Mouse (Mus musculus) spleen, adult 18-20 months (tissue): Measurements from ENCODE around the gene Tapbpl.

ENCODE experiments used
- DNase-seq, 2 experiments: peaks; one replicate each; pipeline ENCODE4 v3.0.0; 2022; ENCODE audit warnings: mixed read lengths in 2 of 2

The Tapbpl gene

DNA sequence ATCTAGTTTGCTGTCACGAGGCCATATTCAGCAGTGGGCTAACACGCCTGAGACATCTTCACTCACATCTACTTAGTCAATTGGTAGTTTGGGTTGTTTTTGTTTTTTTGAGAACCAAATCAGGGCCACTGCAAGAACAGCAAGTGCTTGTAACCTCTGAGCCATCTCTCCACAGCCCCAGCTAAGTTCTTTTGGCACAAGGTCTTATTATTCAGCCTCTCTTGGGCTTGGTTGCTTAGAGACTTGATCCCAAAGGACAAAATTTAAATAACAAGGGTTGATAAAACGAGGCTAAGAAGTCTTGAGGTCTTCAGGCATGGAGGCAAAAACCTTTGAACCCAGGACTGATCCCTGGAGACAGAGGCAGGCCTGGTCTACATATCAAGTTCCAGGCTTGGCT lies 35.4 kb downstream of the Tapbpl start:
- DNase-seq: no peak

DNA sequence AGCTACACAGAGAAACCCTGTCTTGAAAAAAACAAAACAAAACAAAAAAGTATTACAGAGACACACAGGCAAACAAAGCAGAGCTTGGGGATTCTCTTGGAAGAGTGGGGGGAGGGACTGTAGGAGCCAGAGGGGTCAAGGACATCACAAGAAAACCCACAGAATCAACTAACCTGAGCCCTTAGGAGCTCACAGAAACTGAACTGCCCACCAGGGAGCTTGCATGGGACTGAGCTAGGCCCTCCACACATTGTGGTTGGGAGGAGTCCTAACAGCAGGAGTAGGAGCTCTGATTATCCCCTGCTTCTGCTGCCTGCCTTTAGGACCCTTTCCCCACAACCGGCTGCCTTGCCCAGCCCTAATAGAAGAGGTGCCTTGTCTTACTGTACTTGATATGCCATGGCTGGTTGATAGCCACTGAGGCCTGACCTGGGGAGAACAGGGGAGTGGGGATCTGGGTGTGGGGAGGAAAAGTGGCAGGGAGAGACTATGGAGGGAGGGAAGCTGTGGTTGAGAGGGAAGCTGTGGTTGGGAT lies 36.1 kb downstream of the Tapbpl start:
- no peak for DNase-seq

DNA sequence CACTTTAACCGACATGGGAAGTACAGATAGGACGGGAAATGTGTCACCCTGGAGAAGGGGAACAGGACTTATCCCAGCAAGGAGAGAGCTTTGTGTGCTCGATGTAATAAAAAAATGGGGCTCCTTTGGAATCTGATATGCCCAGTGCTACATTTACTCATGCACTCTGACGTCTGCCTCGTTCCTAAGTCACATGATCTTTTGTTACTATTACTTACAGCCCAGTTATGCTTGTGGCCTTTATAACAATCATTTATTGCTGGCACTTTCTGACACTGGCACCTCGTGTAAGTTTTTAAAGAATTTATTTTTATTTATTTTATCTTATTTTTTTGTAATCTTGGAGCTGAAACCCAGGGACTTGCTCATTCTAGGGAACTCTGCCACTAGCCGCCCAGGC lies 38.3 kb downstream of the Tapbpl start:
- no peak for DNase-seq

DNA sequence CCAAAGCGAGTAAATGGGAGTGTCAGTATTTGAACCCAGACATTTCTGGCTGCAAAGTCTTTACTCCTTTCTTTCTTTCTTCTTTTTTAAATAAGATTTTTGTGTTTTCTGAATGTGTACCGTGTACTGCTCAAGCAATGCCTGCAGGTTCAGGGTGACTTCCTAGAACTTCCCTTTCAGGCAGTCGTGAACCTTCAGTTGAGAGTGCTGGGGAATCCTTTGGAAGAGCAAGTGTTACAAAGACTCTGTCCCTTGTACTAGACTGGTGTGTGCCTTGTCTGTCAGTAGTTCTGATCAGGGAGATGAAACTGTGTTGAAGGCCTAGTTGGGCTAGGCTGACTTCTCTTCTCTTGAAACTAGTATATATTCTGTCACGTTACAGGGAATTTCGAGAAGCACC lies 38.8 kb downstream of the Tapbpl start:
- no peak for DNase-seq

DNA sequence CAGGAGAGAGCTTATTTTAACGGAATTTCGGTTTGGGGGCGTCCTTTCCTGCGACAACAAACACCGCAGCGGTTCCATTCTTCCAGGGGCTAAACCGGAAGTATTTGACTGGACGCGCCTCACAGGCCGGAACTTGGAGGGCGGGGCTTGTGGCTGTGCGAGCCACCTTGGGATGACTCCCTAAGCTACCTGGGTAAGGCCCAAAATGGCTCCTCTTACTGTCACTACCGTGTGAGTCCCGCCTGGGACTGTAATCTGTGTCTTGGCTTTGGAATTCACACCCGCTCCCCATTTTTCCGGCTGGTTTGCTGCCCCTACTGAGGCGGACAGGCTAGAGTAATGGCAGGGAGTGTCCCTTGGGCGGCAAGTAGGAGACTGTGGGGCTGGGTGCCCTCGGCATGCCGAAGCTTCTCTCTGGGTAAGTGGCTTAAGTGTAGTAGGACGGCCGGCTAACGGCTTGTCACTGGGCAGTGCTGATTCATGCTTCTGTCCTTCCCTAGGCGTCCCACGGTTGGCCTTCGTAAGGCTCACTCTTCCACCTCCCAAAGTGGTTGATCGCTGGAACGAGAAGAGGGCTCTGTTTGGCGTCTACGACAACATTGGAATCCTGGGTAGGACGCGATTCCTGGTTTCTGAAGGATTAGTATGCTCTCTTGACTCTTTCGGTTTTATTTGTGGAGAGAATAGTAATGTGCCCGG lies 39.5 kb downstream of the Tapbpl start:
- DNase-seq: peak; percentile 83 to 87

DNA sequence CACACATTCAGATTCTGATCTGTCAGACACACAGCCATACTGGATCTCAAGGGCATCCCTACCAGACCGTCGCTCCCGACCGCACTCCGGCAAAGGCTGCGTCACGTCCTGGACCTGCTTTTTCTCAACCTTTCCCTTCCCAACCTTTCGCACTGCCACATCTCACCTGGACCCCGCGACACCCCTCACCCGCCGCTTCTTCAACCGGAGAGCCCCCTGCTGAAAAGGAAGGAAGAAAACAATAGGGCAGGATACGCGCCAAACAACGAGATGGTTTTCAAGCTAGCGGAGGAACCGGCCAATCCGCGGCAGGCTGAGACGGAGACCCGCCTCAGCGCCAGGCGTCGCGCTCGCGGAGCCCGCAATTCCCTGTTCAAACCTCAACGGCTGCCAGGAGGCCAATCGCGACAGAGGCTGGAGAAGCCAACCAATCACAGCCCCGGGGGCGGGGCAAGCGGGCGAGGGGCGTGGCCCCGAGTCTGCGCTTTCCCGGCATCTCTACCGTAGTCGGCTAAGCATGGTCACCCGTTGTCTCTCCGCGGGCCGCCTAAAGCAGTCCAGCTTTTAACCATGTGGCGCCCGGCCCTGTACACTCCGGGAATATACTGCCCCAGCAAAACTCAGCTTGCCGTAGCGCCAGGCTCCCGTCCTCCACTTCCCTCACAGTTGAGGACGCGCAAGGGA lies 40.2 kb downstream of the Tapbpl start, which contains the start of the genes Ncapd2 and Mrpl51:
Gene Ncapd2, minus strand, starts transcription at position 370 of the 684 bp plus-strand sequence.
Gene Mrpl51, plus strand, starts transcription at position 470 of the 684 bp plus-strand sequence.
- peak; percentile 93 to 96 for DNase-seq

DNA sequence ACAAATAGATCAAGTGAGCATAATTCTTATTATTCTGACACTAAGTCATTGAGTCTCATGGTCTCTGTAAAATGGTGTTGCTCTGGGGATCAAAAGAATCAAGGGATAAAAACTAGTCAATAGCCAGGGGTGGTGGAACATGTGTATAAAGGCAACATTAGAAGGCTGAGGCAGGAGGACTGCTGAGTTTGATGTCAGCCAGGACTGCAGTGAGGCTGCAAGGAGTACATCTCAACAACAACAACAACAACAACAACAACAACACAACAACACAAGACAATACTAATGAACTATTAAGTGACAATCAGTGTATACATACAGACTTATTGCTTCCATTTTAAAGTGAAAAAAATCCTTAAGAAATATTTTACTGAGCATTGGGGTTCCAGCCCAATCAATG lies 40.8 kb downstream of the Tapbpl start:
- DNase-seq: no peak

DNA sequence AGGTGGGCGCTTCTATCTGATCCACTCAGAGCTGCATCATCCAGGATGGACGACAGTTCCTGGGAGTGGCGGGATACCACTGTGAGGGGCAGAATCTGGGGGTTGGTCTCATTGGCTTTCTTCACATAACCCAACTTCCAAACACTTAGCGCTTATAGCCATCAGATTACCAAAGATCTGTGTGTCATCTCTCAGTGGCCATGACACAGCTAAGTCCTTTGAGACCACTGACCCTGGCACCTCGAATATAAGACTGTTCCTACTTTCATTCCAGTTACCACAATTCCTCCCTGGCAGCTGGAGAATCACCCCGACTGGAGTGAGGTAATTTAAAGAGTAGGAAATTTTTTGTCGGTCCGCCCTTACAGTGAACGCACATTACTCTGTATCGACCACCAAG lies 45.5 kb downstream of the Tapbpl start:
- no peak for DNase-seq

DNA sequence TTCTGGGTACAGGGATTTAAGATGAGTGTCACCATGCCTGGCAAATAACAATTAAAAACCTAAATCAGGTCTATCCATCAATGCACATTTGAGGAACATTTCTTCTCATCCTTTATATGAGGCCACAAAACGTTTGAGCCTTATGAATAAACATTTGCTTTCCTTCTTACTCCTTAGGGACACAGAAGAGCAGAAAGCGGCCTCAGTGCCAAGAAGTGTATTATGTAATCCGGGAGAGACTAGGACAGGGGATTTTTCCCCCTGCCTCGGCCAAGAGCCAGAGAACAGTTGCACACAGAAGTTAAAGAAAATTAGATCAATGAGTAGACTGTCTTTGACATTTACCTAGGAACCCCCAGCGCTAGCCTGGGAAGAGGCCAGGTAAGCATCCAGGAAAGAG lies 49.5 kb downstream of the Tapbpl start:
- no peak for DNase-seq

DNA sequence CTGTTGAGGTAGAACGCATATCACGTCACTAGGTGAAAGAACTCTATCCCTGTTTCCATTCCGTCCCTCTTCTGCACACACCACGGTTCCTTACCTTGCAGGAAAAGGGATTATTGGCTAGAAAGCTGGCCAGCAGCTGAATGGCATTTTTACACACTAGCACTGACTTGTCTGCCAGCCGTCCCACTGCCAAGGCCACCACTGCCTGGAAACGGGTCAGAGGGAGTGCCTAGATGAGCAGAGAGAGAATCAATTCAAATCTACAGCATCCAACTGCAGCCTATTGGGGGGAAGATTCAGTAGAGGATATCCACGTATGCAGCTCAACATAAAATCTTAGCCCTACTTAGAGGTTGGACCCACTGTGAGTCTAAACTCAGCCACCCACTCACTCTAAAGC lies 52.1 kb downstream of the Tapbpl start:
- DNase-seq: no peak

DNA sequence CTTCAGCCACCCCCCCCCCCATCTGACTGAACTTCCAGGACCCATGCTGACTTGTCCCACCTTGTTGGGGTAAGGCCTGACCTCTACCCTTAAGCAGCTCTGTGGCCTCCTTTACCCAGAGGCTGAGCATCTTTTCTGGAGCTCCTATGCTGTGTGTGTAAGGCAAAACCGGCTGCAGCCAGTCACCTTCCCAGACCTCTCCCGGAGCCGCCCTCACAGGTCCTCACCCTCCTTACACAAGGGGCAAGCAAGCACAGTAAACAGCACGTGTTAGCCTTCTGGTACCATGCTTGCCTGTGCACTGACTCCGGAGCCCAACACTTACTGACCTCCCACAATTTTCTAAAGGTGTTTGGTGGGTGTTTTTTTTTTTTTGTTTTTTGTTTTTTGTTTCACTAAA lies 56.2 kb downstream of the Tapbpl start:
- no peak for DNase-seq
